Mouse (Mus musculus) stomach, embryonic 14.5 days (tissue): ENCODE results near the gene Aff3. TPM values are rescaled to one million over a fixed set of nuclear protein-coding genes. Genes with fewer than 3 reads are reported as not detected.

Experiments
- ATAC-seq: fragments of 200-750 bp; cut with Nextera tagmentation; 2 replicates; pipeline ENCODE4 v1.8.0; 2017; ENCODE audit warnings: low read depth, moderate TSS enrichment; ENCODE audit not compliant: insufficient number of reproducible peaks, insufficient read depth, low FRiP score
- H3K27ac ChIP-seq: fragments of 300-500 bp; sonication (generic); 2 replicates; pipeline ENCODE4 v1.5.1; 2014; ENCODE audit warnings: mild to moderate bottlenecking, low read length, moderate library complexity, mixed read lengths
- H3K27me3 ChIP-seq: fragments of 300-500 bp; sonication (generic); 2 replicates; pipeline ENCODE4 v1.6.1; 2014; ENCODE audit warnings: low read length, control low read depth, mixed read lengths; ENCODE audit not compliant: control insufficient read depth, insufficient read depth
- H3K36me3 ChIP-seq: fragments of 300-500 bp; sonication (generic); 2 replicates; pipeline ENCODE4 v1.6.1; 2014; ENCODE audit warnings: mild to moderate bottlenecking, control low read depth, low read length, moderate library complexity, mixed read lengths; ENCODE audit not compliant: control insufficient read depth, insufficient read depth
- H3K4me1 ChIP-seq: fragments of 300-500 bp; sonication (generic); 2 replicates; pipeline ENCODE4 v1.6.1; 2014; ENCODE audit warnings: low read length, control low read depth, mixed read lengths; ENCODE audit not compliant: control insufficient read depth, insufficient read depth
- H3K4me2 ChIP-seq: fragments of 300-500 bp; sonication (generic); replicated peaks from 2 replicates; pipeline ENCODE4 v1.6.1; 2014; ENCODE audit warnings: low read depth, low read length, control low read depth
- H3K4me3 ChIP-seq: fragments of 300-500 bp; sonication (generic); 2 replicates; pipeline ENCODE4 v1.5.1; 2014; ENCODE audit warnings: low read depth, low read length, control low read depth
- H3K9ac ChIP-seq: fragments of 300-500 bp; sonication (generic); replicated peaks from 2 replicates; pipeline ENCODE4 v1.6.1; 2014; ENCODE audit warnings: low read depth, mild to moderate bottlenecking, control low read depth, low read length, moderate library complexity, mixed read lengths
- H3K9me3 ChIP-seq: fragments of 300-500 bp; sonication (generic); 2 replicates; pipeline ENCODE4 v1.6.1; 2016; ENCODE audit warnings: low read depth, low read length, control low read depth; ENCODE audit not compliant: control insufficient read depth
- WGBS: fragments of 180-500 bp; shearing (Covaris S2); extraction: QIAGEN DNeasy Blood & Tissue Kit; methylation state at CpG from one replicate; pipeline ENCODE4 v1.1.7; 2014; 5-methylcytosine and 5-hydroxymethylcytosine counted together
- polyA plus RNA-seq: library from polyadenylated mRNA; unstranded; fragments of >200 nt; fragmentation: Nextera tagmentation; extraction: Ambion mirVana; gene quantifications from 2 replicates; pipeline ENCODE4 v1.2.1, GENCODE M21; 2014

Aff3 gene
- polyA plus RNA-seq, 1 experiment from 2014 or later = 8.2 TPM

- Histone ChIP-seq H3K9me3 (no peaks in the 10 kb centered on the region), H3K27me3 (no peaks in the 10 kb centered on the region), H3K4me2 (no peak overlapping the region), H3K9ac (no peak overlapping the region), H3K36me3 (no peaks in the 10 kb centered on the region), H3K4me1 (peaks cover 4% of the 10 kb centered on the region; the same call in 1 of the 2 replicates), H3K4me3 (no peak overlapping the region), H3K27ac (peak overlapping the region; percentile 29)
- peak; percentile 74; the same call in 1 of the 2 replicates for ATAC-seq
- 58% methylated on average over 5 of the region's 5 CpGs for WGBS
These were observed 1.5 kb upstream of the Aff3 start for GRCm38 (mm10) chr1:38666111-38666765.

GRCm38 (mm10) chr1:38665611-38666010 lies 856 bp upstream of the Aff3 start:
- WGBS = 84% methylated on average over 1 of the region's 1 CpGs
- no peak for ATAC-seq

GRCm38 (mm10) chr1:38664261-38664660 lies 494 bp downstream of the Aff3 start:
- H3K4me2 ChIP-seq = no peak overlapping the region
- no peaks in the 10 kb centered on the region for H3K36me3 ChIP-seq
- H3K9ac ChIP-seq = no peak overlapping the region
- H3K4me1 ChIP-seq = peaks cover 4% of the 10 kb centered on the region; the same call in 1 of the 2 replicates
- ATAC-seq = no peak
- no peak overlapping the region for H3K27ac ChIP-seq
- H3K9me3 ChIP-seq = no peaks in the 10 kb centered on the region
- WGBS = 93% methylated on average over 4 of the region's 4 CpGs
- H3K4me3 ChIP-seq = no peak overlapping the region
- H3K27me3 ChIP-seq = no peaks in the 10 kb centered on the region

More at GRCm38 (mm10) chr1:38665611-38666010, 856 bp upstream of the Aff3 start:
- no peaks in the 10 kb centered on the region for H3K36me3 ChIP-seq
- H3K9ac ChIP-seq = no peak overlapping the region
- no peaks in the 10 kb centered on the region for H3K9me3 ChIP-seq
- no peak overlapping the region; the same call in 1 of the 2 replicates for H3K27ac ChIP-seq
- H3K4me2 ChIP-seq = no peak overlapping the region
- no peak overlapping the region for H3K4me3 ChIP-seq
- peaks cover 4% of the 10 kb centered on the region; the same call in 1 of the 2 replicates for H3K4me1 ChIP-seq
- H3K27me3 ChIP-seq = no peaks in the 10 kb centered on the region

- H3K9me3 ChIP-seq = no peaks in the 10 kb centered on the region
- no peaks in the 10 kb centered on the region for H3K36me3 ChIP-seq
- peaks cover 4% of the 10 kb centered on the region; the same call in 1 of the 2 replicates for H3K4me1 ChIP-seq
- H3K27ac ChIP-seq = no peak overlapping the region
- H3K27me3 ChIP-seq = no peaks in the 10 kb centered on the region
- H3K4me2 ChIP-seq = no peak overlapping the region
- no peak overlapping the region for H3K9ac ChIP-seq
- ATAC-seq = no peak
- WGBS = 85% methylated on average over 3 of the region's 3 CpGs
- no peak overlapping the region for H3K4me3 ChIP-seq
These were observed 2.0 kb downstream of the Aff3 start for GRCm38 (mm10) chr1:38662616-38663193.

GRCm38 (mm10) chr1:38658933-38659553 lies 5.7 kb downstream of the Aff3 start:
- H3K4me1 ChIP-seq = no peaks in the 10 kb centered on the region
- WGBS = 78% methylated on average over 4 of the region's 4 CpGs

GRCm38 (mm10) chr1:38658376-38658775 lies 6.4 kb downstream of the Aff3 start:
- no peaks in the 10 kb centered on the region for H3K9me3 ChIP-seq
- no peak overlapping the region for H3K4me3 ChIP-seq
- 85% methylated on average over 9 of the region's 9 CpGs for WGBS
- H3K27ac ChIP-seq = no peak overlapping the region
- H3K4me1 ChIP-seq = no peaks in the 10 kb centered on the region
- H3K36me3 ChIP-seq = no peaks in the 10 kb centered on the region
- ATAC-seq = no peak
- no peaks in the 10 kb centered on the region for H3K27me3 ChIP-seq
- no peak overlapping the region for H3K4me2 ChIP-seq
- no peak overlapping the region for H3K9ac ChIP-seq

More at GRCm38 (mm10) chr1:38658933-38659553, 5.7 kb downstream of the Aff3 start:
- Histone ChIP-seq H3K9ac (no peak overlapping the region), H3K27me3 (no peaks in the 10 kb centered on the region), H3K9me3 (no peaks in the 10 kb centered on the region), H3K27ac (no peak overlapping the region), H3K4me3 (no peak overlapping the region), H3K36me3 (no peaks in the 10 kb centered on the region), H3K4me2 (no peak overlapping the region)
- ATAC-seq = no peak

- Histone ChIP-seq H3K4me2 (no peak overlapping the region), H3K4me3 (no peak overlapping the region), H3K27me3 (no peaks in the 10 kb centered on the region), H3K27ac (no peak overlapping the region), H3K9ac (no peak overlapping the region), H3K4me1 (no peaks in the 10 kb centered on the region), H3K36me3 (no peaks in the 10 kb centered on the region), H3K9me3 (no peaks in the 10 kb centered on the region)
- 65% methylated on average over 7 of the region's 7 CpGs for WGBS
- no peak for ATAC-seq
These were observed 7.1 kb downstream of the Aff3 start for GRCm38 (mm10) chr1:38657606-38658005.

- Histone ChIP-seq H3K4me2 (no peak overlapping the region), H3K36me3 (no peaks in the 10 kb centered on the region), H3K4me1 (no peaks in the 10 kb centered on the region), H3K9me3 (no peaks in the 10 kb centered on the region), H3K4me3 (no peak overlapping the region), H3K27me3 (no peaks in the 10 kb centered on the region), H3K27ac (no peak overlapping the region), H3K9ac (no peak overlapping the region)
- ATAC-seq = no peak
- WGBS = 86% methylated on average over 5 of the region's 5 CpGs
These were observed 9.7 kb downstream of the Aff3 start for GRCm38 (mm10) chr1:38654981-38655540.
